Mouse (Mus musculus): Measurements from ENCODE around the gene Ptpn21.

The Ptpn21 gene

GRCm38 (mm10) chr12:98721030-98721429 is 16.2 kb downstream of the Ptpn21 start:
- no peak for DNase-seq

DNA sequence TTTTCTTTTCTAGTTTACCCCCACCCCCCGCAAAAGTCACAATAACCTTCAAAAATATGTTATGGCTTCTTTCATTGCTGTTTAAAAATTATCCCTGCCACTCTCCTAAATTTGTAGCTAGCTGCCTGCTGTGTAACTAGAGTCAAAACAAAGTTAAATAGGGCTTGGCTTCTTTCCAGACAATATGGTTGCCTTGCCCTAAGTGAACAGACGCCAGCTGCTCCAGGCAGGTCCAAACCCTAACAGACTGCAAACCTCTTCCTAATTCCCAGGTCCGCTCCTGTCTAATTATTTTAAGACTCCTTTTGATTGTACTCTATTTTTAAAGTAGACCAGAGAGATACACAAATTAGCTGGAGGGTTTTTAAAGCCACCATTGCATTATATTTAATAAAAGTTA is 16.6 kb downstream of the Ptpn21 start:
- DNase-seq = peak; percentile 40 to 44

DNA sequence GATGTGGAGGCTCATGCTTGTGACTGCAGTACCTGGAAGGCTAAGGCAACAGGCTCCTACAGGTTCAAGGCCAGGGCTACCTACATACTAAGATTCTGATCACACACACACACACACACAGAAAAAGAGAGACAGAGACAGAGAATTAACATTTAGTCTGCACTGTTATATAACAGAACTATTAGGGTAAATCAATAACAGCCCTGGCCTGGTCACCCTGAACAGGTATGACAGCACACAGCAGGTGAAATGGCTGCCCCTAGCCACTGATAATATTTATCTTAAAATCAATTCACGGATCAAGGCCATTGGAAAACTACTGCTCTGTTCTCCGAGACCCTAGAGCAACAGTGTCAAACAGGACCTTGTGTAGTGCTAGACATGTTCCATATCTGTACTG is 21.1 kb downstream of the Ptpn21 start:
- DNase-seq = no peak

GRCm38 (mm10) chr12:98714757-98715156 is 22.4 kb downstream of the Ptpn21 start:
- DNase-seq = no peak

- no peak for DNase-seq
Observed at GRCm38 (mm10) chr12:98713621-98714103, 23.5 kb downstream of the Ptpn21 start.

GRCm38 (mm10) chr12:98712819-98713218 is 24.4 kb downstream of the Ptpn21 start:
- no peak for DNase-seq

GRCm38 (mm10) chr12:98703961-98704360 is 33.2 kb downstream of the Ptpn21 start:
- DNase-seq = no peak

DNA sequence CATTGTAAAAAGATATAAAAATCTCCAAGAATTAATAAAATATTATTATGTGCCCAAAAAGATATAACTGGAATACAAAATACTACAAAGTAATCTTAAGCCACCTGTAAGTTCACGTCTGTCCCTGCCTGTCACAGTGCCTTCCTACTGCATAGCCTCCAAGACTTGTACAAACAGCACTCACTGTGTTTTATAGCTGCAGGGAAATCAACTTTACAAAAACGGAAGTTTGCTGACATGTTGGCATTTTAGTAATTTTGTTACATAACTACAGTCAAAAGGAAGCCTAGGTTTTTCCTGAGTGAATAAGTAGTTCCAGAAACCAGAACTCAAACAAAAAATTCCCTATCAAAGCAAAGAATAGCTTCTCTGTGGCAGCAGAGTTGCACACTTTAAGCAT is 33.7 kb downstream of the Ptpn21 start:
- DNase-seq = no peak

- DNase-seq = peak; percentile 69 to 71
Observed at GRCm38 (mm10) chr12:98701564-98701963, 35.6 kb downstream of the Ptpn21 start.

GRCm38 (mm10) chr12:98697202-98697601 is 40.0 kb downstream of the Ptpn21 start:
- DNase-seq = no peak

DNA sequence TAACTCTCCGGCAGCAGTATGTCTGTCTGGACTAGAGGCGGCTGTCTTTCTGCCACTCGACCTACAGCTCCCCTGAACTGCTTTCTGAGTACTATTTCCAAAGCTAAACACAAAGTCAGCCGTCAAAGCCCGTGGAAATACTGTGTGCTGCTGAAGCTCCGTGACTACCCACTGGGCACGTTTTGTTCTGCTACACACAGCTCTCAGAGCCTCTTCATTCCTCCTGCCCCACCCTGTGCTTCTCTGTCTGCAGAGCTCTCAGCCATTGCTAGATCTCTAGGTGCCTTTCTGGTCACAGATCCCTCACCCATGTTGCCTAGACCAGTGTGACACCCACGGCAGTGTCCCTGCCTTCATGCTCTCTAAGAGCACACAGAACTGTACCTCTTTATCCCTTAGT is 47.0 kb downstream of the Ptpn21 start:
- no peak for DNase-seq

DNA sequence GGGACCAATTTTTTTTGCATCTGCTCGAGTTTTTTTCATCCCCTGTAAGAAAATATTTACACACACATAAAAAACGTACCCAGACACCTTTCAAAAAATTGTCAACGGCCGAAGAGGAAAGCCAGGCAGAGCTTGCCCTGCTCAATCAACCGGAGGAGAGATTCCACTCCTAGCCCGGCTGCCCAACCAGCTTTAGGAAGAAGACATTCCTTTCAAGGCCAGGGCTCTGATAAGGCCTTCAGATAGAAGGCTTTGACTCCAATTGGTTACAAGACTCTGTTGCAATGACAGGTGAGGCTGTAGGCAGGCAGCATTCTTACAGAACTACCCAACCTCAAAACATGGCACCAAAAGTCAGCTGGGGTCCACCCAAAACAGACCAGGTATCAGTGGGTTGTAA is 53.6 kb downstream of the Ptpn21 start:
- no peak for DNase-seq

- no peak for DNase-seq
Observed at GRCm38 (mm10) chr12:98683171-98683570, 54.0 kb downstream of the Ptpn21 start.

DNA sequence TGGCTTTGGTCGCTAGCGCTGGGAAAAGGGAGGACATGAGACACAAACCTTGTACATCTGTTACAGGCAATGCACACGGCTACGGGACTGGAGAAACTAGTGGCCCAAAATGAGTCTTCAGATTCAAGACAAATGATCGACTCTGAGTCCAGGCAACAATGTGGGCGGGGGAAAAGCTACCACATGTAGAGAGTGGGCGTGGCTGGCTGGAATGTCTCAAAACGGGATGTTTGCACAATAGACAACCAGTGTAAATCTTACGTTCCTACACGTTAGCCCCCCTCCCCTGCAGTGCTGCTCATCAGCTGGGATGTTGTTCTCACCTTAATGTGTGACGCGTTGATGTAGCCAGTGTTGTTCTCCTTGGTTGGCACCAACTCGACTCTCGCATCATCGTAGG is 55.0 kb downstream of the Ptpn21 start:
- no peak for DNase-seq

DNA sequence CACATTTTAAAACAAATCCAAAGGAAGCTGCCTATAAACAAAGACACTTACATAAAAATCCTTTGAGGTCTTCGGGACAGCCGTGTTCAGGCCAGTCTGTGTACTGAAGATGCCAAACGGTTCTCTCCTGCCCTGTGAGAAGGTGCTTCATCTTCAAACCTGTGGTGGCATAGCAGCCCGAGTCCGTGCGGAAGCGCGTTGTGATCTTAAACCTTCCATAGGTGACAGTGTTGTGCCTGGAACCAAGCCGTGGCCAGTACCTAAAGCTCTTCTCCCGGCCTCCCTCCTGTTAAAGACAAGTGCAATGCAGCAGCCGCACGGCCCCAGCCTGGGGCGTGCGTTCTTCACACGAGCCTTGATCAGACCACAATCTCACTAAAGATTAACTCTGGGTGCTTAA is 57.3 kb downstream of the Ptpn21 start:
- no peak for DNase-seq

DNA sequence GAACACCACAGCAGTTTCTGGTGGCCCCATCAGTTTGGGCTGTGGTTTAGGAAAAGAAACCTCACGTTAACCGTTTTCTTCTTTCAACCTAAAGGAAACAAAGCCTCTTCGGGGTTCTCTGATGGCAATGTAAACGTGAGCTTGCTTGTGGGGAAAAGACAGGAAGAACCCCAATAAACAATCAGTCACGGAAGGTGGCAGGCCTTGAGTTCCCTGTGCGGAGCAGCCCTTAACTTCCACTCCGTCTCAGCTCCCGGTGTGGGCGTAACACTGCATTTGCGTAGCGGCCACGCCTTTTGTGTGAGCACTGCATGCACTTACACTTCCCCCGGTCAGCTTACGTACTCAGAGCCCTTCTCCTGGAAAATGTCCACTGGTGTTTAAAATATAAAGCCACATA is 59.9 kb downstream of the Ptpn21 start:
- DNase-seq = no peak

- DNase-seq = no peak
Observed at GRCm38 (mm10) chr12:98676861-98677260, 60.3 kb downstream of the Ptpn21 start.

DNA sequence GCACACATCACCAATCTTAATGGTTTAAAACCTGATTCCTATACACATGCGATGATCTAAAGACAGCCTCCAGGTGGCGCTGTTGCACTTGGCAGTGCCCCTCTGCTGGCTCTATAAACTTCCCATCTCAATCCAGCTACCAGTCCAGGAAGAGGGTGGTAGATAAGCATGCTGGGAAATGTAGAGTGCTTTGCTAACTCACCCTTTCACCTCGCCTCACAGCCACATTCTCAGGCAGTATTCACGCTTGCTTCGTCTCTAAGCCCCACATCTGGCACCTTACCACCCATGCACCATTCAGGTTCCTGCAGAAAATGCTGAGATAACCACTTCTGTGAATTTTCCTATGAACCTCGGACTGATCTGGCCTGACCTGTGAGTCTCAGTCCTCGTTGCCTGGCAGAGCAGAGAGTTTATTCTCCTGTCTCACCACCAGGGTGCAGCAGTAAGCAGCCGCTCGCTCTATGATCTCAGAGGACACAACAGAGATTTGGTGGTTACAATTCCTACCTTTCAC is 62.5 kb downstream of the Ptpn21 start:
- DNase-seq = peak; percentile 79 to 82

DNA sequence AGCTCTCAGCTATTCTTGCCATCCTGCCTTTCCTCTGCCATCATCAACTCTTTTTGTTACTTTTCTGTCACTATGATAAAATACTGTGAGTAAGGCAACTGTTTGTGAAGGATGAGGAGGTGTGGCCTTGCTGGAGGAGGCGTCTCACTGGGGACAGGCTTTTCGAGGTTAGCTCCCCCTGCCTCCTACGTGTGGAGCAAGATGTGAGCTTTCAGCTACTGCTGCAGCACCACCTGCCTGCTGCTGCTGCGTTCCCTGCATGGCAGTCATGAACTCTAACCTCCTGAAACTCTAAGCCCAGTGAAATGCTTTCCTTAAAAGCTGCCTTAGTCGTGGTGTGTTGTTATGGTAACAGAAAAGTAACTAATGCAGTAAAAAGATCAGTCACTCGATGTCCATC is 63.3 kb downstream of the Ptpn21 start:
- no peak for DNase-seq

- DNase-seq = no peak
Observed at GRCm38 (mm10) chr12:98670429-98670828, 66.8 kb downstream of the Ptpn21 start.

DNA sequence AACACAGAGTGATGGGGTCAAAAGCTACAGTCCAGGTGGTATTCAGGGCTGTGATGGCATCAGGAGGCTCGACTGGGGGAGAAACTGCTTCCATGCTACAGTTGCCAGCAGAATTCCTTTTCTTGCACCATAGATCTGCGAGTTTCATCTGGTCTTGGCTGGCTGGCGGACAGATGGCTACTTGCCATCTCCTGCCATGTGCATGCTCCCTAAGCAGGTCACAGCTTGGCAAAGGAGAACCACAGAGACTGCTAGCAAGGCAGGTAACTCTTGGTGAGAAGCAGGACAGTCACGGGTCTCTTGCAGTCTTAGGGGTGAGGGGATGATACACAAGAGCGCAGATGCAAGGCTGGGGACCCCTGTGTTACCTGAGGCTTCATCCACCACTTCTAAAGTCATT is 67.3 kb downstream of the Ptpn21 start:
- DNase-seq = peak; percentile 90 to 91

GRCm38 (mm10) chr12:98669086-98669485 is 68.1 kb downstream of the Ptpn21 start:
- no peak for DNase-seq

DNA sequence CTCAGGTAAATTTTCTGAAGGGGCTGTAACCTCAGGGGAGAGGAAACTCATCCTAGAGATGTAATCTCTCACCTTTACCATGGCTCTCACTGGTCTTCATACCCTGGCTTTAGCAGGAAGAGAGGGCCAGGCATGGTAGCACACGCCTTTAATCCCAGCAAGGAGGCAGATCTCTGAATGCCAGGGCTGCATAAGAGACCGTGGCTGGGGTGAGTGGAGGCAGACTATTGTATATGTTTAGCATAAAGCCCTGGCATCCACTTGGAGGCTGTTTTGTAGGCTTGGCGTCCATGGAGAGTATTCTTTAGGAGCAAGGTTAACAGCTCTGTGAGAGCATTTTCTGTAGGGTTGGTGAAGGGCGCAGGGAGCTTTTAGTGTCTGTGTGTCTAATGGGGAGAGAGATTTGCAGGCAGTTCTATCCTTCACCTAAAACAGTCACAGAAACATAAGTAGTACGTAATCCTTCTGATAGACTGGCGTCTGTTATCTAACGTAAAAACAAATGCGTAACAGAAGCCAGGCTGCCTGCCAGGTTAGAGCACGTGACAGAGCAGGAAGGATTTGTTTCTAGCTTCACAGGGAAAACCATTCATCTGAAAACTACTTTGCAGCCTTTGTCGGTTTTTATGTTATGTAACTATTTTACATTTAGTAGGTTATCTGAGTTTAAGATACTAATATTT is 68.9 kb downstream of the Ptpn21 start:
- DNase-seq = peak; percentile 58 to 64

GRCm38 (mm10) chr12:98662617-98663016 is 74.6 kb downstream of the Ptpn21 start:
- DNase-seq = no peak

- DNase-seq = no peak
Observed at GRCm38 (mm10) chr12:98656873-98657272, 80.3 kb downstream of the Ptpn21 start.

Data from cerebellum, postnatal 36 days (tissue).